Mouse (Mus musculus): ENCODE measurements around the gene Tyw5.

GRCm38 (mm10) chr1:57408994-57409393 lies 2.1 kb upstream of the Tyw5 start:
- TF ChIP-seq CTCF (IDR thresholded peaks at IDR 0.05; ENCODE audit: borderline replicate concordance, insufficient read depth, low read length) (no peak), POLR2A (IDR thresholded peaks at IDR 0.05; ENCODE audit: low read depth, low read length) (no peak)
